Mouse (Mus musculus) midbrain, embryonic 10.5 days (tissue): ENCODE data around the gene Dgkg. TPM values are rescaled to one million over a fixed set of nuclear protein-coding genes. Genes with fewer than 3 reads are reported as not detected.

Source experiments
- DNase-seq: peaks from one replicate; pipeline ENCODE4 v3.0.0-alpha.2; 2017; ENCODE audit warnings: low spot score
- H3K27ac ChIP-seq: fragments of 300-500 bp; sonication (generic); replicated peaks from 2 replicates; pipeline ENCODE4 v1.5.1; 2016; ENCODE audit warnings: mild to moderate bottlenecking
- H3K27me3 ChIP-seq: fragments of 300-500 bp; sonication (generic); 2 replicates; pipeline ENCODE4 v1.6.1; 2016; ENCODE audit warnings: low read depth, mild to moderate bottlenecking; ENCODE audit not compliant: poor library complexity, severe bottlenecking
- H3K36me3 ChIP-seq: fragments of 300-500 bp; sonication (generic); 2 replicates; pipeline ENCODE4 v1.6.1; 2016; ENCODE audit warnings: mild to moderate bottlenecking, moderate library complexity
- H3K4me1 ChIP-seq: fragments of 300-500 bp; sonication (generic); 2 replicates; pipeline ENCODE4 v1.6.1; 2016
- H3K4me3 ChIP-seq: fragments of 300-500 bp; sonication (generic); 2 replicates; pipeline ENCODE4 v1.5.1; 2016; ENCODE audit warnings: mild to moderate bottlenecking, moderate library complexity
- H3K9me3 ChIP-seq: fragments of 300-500 bp; sonication (generic); replicated peaks from 2 replicates; pipeline ENCODE4 v1.6.1; 2016; ENCODE audit warnings: mild to moderate bottlenecking
- WGBS: fragments of 180-500 bp; shearing (Covaris S2); methylation state at CpG from one replicate; pipeline ENCODE4 v1.1.7; 2016; 5-methylcytosine and 5-hydroxymethylcytosine counted together
- polyA plus RNA-seq: library from polyadenylated mRNA; unstranded; fragments of >200 nt; fragmentation: Nextera tagmentation; extraction: Ambion mirVana; gene quantifications from 2 replicates; pipeline ENCODE4 v1.2.1, GENCODE M21; 2016

Dgkg gene
- polyA plus RNA-seq, 1 experiment from 2014 or later, result 0.07 TPM

DNA sequence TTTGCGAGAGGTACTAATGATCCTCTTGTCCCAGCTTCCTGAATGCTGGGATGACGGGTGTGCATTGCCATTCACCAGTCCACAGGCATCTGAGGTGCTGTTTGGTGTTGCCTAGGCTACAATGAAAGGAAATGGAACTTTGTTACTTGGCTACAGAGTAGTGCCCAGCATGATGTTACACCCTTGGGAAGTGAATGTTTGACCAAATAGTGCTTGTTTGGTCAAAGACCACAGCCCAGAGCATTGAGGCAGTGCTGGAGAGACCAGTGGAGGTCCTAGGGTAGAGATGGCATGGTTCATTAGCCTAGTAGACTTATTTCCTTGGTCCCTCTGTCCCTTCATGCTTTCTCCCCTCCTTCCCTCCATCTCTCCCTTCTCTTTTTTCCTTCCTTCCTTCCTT, 73.6 kb downstream of the Dgkg start:
- 49% methylated on average over 2 of the region's 2 CpGs for WGBS
- H3K9me3 ChIP-seq, result no peaks in the 10 kb centered on the region
- no peaks in the 10 kb centered on the region for H3K36me3 ChIP-seq
- 0 out of 2 replicates have a peak, but pooled peaks cover 5% of the 10 kb centered on the region for H3K4me1 ChIP-seq
- no peak for DNase-seq
- peaks cover 3% of the 10 kb centered on the region; the same call in 1 of the 2 replicates for H3K27me3 ChIP-seq
- H3K27ac ChIP-seq, result no peak overlapping the region
- H3K4me3 ChIP-seq, result no peak overlapping the region

DNA sequence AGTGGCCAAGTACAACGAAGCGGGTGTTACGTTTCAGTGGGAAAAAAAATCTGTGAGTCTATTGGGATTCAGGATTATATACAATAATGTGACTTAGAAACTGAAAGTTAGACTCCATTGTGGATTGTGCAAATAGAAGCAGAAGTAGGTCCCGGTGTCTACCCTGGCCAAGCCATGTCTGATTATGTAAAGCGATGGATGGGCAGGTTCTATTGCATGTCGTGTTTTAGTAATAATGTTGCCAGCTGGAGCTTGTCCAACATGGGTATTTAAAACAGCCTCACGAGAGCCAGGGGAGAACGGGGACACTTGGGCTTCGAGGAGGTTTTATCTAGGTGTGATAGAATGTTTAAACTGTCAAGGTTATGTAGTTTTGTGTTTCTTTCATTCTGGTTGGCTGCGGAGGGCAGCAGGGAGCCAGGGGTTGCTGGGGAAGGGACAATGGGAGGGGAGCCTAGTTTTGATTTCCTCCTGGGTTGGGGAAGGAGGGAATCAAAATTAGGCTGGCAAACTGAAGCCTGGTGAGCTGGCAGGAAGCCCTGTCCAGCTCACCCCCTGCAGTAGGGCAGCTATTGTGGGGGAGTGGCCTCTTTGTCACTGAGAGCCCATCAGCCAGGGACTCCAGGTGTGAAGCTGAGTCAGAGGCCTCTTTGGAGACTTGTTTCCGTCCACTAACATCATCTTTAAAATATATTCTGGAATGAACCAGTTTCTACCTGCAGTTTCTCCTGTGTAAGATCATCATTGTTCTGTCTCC, 74.7 kb downstream of the Dgkg start:
- 81% methylated on average over 11 of the region's 11 CpGs for WGBS
- H3K27ac ChIP-seq, result no peak overlapping the region
- no peak for DNase-seq
- H3K27me3 ChIP-seq, result peaks cover 3% of the 10 kb centered on the region; the same call in 1 of the 2 replicates
- H3K36me3 ChIP-seq, result no peaks in the 10 kb centered on the region
- no peaks in the 10 kb centered on the region for H3K9me3 ChIP-seq
- 0 out of 2 replicates have a peak, but pooled peaks cover 5% of the 10 kb centered on the region for H3K4me1 ChIP-seq
- H3K4me3 ChIP-seq, result no peak overlapping the region

DNA sequence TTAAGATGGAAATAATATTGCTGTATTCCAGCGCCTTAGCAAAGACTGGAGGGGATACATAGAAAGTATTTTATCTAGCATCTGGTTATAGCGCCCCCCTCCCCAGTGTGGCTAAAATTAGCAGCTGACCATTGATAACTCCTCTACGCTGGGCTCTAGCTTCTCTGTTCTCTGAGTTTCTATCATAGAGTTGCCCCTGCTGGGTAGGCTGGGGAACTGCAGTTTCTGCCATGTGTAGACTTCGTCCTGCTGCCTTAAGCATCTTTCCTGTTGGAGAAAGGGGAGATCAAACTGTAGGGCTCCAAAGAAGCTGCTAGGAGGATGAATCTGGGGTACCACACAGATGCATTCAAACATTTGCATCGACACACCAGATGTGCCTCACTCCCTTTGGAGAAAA, 76.9 kb downstream of the Dgkg start:
- WGBS, result 42% methylated on average over 5 of the region's 5 CpGs
- Histone ChIP-seq H3K27me3 (peaks cover 8% of the 10 kb centered on the region; the same call in 1 of the 2 replicates), H3K36me3 (no peaks in the 10 kb centered on the region), H3K27ac (no peak overlapping the region), H3K4me1 (0 out of 2 replicates have a peak, but pooled peaks cover 5% of the 10 kb centered on the region), H3K4me3 (no peak overlapping the region), H3K9me3 (no peaks in the 10 kb centered on the region)
- no peak for DNase-seq

DNA sequence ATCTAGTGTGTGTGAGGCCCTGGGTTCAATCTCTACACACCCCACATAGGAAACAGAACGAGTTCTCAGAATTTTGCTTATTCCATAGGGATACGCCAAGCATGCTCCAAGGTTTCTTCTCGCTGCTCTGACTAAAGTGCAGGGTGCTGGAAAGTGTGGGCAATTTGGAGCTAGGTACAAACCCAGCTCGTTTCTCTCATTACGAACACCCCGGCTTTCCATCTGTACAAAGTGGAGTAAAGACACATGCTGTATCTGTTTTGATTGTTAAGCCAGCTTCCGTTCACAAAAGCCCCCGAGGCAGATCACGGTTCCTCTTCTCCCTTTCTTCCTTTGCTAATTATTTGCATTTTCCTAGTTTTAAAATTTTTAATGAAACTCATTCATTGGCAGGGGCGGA, 78.1 kb downstream of the Dgkg start:
- Histone ChIP-seq H3K36me3 (no peaks in the 10 kb centered on the region), H3K4me1 (0 out of 2 replicates have a peak, but pooled peaks cover 5% of the 10 kb centered on the region), H3K27me3 (peaks cover 10% of the 10 kb centered on the region), H3K4me3 (no peak overlapping the region), H3K27ac (no peak overlapping the region), H3K9me3 (no peaks in the 10 kb centered on the region)
- 85% methylated on average over 10 of the region's 10 CpGs for WGBS
- no peak for DNase-seq

DNA sequence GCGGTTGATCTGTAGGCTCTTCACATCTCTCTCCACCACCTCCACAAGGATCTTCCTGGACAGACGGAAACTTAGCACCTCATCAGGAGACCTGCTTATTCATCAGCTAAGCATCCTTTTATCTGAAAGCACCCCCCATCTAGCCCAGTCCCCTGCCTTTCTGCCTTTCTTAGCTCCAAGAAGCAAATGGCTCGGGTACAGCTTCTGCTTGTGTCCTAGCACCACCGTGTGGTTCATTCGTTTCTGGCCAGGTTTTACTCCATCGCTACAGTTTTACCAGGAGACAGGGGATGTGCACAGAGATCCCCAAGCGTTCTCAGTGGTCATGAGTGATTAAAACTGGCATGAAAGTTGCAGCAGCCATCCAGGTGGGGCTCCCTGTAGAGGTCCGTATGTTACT, 79.4 kb downstream of the Dgkg start:
- Histone ChIP-seq H3K27me3 (peaks cover 21% of the 10 kb centered on the region), H3K4me3 (no peak overlapping the region), H3K4me1 (0 out of 2 replicates have a peak, but pooled peaks cover 6% of the 10 kb centered on the region), H3K9me3 (no peaks in the 10 kb centered on the region), H3K27ac (no peak overlapping the region), H3K36me3 (no peaks in the 10 kb centered on the region)
- 62% methylated on average over 8 of the region's 8 CpGs for WGBS
- DNase-seq, result no peak

DNA sequence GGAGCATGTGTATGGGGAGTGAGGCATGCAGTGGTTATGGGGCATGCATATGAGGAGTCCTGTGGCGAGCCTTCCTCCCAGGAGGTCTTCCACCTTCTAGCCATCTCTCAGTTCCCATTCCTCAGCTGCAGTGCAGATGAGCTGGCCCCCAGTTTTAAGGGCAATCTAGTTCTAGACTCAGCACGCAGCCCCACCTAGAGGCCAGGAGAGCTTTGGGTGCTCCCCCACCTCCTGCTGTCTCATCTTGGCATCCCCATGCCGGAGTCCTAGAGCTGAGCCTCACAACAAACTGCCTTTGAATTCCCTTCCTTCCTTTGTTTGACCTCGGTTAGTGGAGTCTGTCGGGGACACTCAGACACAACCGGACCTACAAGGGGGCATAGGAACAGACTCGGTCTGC, 82.9 kb downstream of the Dgkg start:
- 75% methylated on average over 7 of the region's 7 CpGs for WGBS
- Histone ChIP-seq H3K4me3 (no peak overlapping the region), H3K9me3 (no peaks in the 10 kb centered on the region), H3K36me3 (no peaks in the 10 kb centered on the region), H3K27ac (no peak overlapping the region), H3K27me3 (peaks cover 37% of the 10 kb centered on the region), H3K4me1 (0 out of 2 replicates have a peak, but pooled peaks cover 3% of the 10 kb centered on the region)
- no peak for DNase-seq

DNA sequence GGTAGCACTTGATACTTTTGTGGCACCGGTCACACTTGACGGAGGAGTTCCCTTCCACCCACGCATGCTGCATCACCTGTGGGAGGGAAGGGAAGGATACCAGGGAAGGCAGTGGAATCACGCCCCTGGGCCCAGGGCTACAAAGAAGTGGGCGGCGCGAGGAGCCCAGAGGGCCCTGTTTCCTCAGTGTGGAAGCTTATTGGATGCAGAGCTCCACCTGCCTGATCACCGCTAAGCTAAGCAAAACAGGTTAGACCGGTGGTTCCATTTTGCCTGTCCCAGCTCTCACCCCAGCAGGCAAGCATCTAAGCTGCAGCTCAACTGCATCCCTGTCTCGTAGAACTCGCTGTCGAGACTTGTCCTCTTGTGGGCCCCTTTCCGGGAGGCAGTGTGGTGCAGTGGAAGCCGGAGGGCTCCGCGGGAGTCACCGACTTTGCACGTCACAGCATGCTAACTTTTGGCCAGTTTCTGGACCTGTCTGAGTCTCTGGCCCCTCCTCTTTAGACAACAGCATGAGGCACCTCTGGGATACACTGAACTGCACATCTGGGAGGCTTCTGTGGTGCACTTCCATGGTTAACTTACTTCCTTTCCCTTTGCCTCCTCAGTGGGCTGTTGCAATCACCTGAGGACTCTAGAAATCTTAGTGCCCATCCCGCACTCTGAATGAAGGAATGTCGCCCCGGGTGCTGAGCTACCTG, 84.2 kb downstream of the Dgkg start:
- WGBS, result 45% methylated on average over 21 of the region's 21 CpGs
- H3K36me3 ChIP-seq, result no peaks in the 10 kb centered on the region
- H3K4me3 ChIP-seq, result no peak overlapping the region
- no peak for DNase-seq
- no peak overlapping the region for H3K27ac ChIP-seq
- H3K9me3 ChIP-seq, result no peaks in the 10 kb centered on the region
- peaks cover 34% of the 10 kb centered on the region for H3K27me3 ChIP-seq
- 0 out of 2 replicates have a peak, but pooled peaks cover 3% of the 10 kb centered on the region for H3K4me1 ChIP-seq

DNA sequence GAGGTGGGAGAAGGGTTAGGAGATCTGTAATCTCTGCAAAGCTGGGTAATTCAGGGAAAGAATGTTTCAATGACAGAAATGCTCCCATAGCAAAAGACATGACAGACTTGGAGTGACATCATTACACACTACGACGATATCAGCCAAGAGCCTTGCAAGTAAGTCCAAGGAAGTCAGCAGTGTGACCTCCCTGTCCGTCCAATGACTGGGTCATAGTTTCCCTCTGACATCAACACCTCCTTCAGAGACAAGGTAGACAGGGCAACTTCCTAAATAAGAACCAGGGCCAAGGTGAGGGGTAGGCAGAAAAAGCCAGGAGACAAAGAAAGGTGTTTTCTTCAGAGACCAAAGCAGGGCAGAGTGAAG, 92.1 kb downstream of the Dgkg start:
- no peak overlapping the region for H3K27ac ChIP-seq
- no peaks in the 10 kb centered on the region for H3K9me3 ChIP-seq
- WGBS, result 78% methylated on average over 3 of the region's 3 CpGs
- H3K27me3 ChIP-seq, result peaks cover 9% of the 10 kb centered on the region; the same call in 1 of the 2 replicates
- no peaks in the 10 kb centered on the region for H3K4me1 ChIP-seq
- H3K36me3 ChIP-seq, result no peaks in the 10 kb centered on the region
- H3K4me3 ChIP-seq, result no peak overlapping the region
- DNase-seq, result no peak

DNA sequence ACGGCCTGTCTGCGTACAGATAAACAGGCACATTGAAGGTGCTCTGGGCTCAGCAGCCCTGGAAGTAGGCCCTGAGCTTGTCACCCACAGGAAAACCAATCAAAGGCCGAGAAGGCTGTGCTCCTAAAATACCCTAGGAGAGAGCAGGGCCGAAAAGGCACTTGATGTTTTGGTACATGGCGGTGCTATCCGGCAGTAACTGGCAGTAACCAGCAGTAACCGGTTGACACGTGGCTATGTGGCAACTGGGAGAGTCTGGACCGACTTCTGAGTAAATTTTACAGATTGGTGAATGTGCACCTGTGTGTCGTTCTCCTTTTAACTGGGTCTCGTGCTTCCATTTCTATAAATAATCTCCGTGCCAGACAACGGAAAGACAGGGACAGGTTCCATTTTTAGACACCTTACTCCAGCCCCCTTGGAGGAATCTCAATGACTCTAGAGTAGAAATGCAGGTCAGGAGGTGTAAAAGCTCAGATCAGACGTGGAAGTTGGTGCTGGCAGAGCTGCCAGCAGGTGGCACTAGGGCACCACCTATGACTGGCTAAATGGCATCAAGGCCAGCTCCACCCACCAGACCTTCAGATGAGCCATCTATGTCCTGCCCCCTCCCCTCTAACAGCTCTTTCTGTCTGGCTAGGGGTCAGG, 92.6 kb downstream of the Dgkg start:
- WGBS, result 65% methylated on average over 14 of the region's 14 CpGs
- Histone ChIP-seq H3K4me1 (no peaks in the 10 kb centered on the region), H3K9me3 (no peaks in the 10 kb centered on the region)

DNA sequence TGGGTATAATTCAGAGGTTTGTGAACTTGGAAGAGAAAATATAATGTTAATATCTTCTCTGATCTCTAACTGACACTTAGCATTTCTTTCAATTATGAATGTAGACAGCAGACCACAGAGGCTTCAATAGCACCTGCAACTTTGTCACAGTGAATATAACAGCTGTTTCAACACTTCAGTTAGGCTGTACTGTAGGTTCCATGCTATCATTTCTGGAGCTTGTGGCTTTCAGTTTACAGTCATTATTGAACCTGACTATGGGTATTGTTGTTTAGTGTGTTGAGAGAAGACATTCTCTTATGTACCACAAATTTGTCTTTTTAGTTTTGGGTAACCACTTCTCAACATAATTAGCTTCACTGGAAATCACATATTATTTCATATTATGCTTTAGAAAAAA, 93.4 kb downstream of the Dgkg start:
- no peaks in the 10 kb centered on the region for H3K36me3 ChIP-seq
- H3K27ac ChIP-seq, result no peak overlapping the region
- H3K4me1 ChIP-seq, result no peaks in the 10 kb centered on the region
- H3K4me3 ChIP-seq, result no peak overlapping the region
- DNase-seq, result no peak
- no peaks in the 10 kb centered on the region for H3K9me3 ChIP-seq
- H3K27me3 ChIP-seq, result peaks cover 22% of the 10 kb centered on the region

More for the DNA sequence above, 92.6 kb downstream of the Dgkg start:
- Histone ChIP-seq H3K4me3 (no peak overlapping the region), H3K27ac (no peak overlapping the region), H3K36me3 (no peaks in the 10 kb centered on the region), H3K27me3 (peaks cover 14% of the 10 kb centered on the region)
- peak; percentile 66 for DNase-seq

DNA sequence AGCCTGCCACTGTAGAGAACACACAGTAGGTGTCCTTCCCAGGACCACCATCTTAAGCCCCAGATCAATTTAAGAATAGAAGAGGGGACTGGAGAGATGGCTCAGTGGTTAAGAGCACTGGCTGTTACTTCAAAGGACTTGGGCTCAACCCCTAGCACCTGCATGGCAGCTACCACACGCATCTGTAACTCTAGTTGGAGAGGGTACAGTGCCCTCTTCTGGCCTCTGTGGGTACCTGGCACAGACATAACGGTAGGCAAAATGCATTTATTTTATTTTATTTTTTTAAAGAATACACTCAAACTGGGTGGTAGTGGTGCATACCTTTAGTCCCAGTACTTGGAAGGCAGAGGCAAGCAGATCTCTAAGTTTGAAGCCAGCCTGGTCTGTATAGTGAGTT, 102.0 kb downstream of the Dgkg start:
- H3K27me3 ChIP-seq, result peaks cover 85% of the 10 kb centered on the region
- H3K9me3 ChIP-seq, result no peaks in the 10 kb centered on the region
- H3K4me1 ChIP-seq, result peaks cover 22% of the 10 kb centered on the region
- H3K4me3 ChIP-seq, result no peak overlapping the region
- H3K36me3 ChIP-seq, result no peaks in the 10 kb centered on the region
- no peak overlapping the region for H3K27ac ChIP-seq
- no peak for DNase-seq
- 32% methylated on average over 2 of the region's 2 CpGs for WGBS

DNA sequence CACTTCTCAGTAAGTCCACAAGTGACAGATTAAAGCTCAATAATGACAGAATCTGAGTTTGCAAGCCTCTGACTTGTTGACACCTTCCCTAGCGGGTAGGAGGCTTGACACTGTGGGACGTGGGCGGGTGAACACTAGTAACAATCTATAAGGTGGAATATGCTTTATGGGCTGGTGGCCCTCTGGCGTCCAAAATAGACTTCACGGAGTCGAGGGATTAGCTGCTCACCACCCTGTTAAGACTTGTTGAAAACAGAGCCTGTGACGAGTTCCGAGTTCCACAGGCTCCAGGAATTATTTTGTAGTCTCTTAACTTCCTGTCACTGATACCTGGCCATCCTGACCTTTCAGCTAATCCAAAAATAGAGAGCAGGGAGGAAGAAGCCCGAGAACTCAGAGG, 104.7 kb downstream of the Dgkg start:
- Histone ChIP-seq H3K27me3 (peaks cover 86% of the 10 kb centered on the region), H3K4me3 (no peak overlapping the region), H3K36me3 (no peaks in the 10 kb centered on the region), H3K4me1 (peaks cover 33% of the 10 kb centered on the region), H3K27ac (no peak overlapping the region), H3K9me3 (no peaks in the 10 kb centered on the region)
- no peak for DNase-seq
- 68% methylated on average over 9 of the region's 9 CpGs for WGBS
